Comparison of ENCODE assay signal across 18 mouse cellular contexts in the genomic region with DNA sequence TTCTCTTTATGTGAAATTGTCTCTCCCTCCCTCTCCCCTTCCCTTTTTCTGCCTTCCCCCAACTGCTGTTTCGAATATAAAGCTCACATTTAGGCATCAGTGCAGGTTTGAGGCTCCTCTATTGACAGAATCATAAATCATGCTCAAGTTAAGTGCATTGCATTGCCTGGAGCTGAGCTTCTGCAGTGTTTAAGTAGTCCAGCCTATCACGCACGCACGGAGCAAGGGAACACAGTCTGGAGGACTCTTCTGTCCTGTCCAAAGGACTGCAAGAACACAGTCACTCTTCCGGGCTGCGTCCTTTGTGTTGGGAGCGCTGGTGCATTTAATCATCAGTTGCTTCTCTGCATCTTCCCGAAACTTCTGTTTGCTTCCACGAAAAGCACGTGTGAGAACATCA.
DNase-seq lines count a peak whose midpoint lies in the region; ATAC-seq and TF ChIP-seq lines count a peak whose summit lies in the region.
"Had no signal": no experiment of that assay in that cellular context is flagged by ENCODE, and none has a peak within 500 bp of the region (broad histone marks: within the 10 kb centered on the region; RNA-seq: fewer than 3 reads in every experiment).

No protein-coding gene starts in this region.

- peak; percentile 7 for DNase-seq in kidney, postnatal 0 days (ENCODE audit: low spot score)
- no peak for DNase-seq in kidney, adult 9 months
- DNase-seq in embryo, embryonic 11 days: peak; percentile 50
- peak; percentile 54 for DNase-seq in mesoderm, embryonic 11.5 days (ENCODE audit: low read depth, low spot score)
- DNase-seq in cerebellum, adult 9-10 months: no peak
- DNase-seq in urinary bladder, adult 2 months (ENCODE audit: low spot score): no peak
- DNase-seq: adrenal gland, postnatal 25 days; cerebellum, postnatal 14 days; kidney, postnatal 25 days; layer of hippocampus, adult 9-11 months; liver, embryonic 13.5 days; spleen, adult 18-20 months; thymus, postnatal 25 days had no signal

- H3K9me3 ChIP-seq in kidney, postnatal 0 days (replicated peaks; ENCODE audit: low read length): no peaks in the 10 kb centered on the region
- no peaks in the 10 kb centered on the region for H3K9me3 ChIP-seq in hindbrain, embryonic 12.5 days (replicated peaks)
- H3K9me3 ChIP-seq: heart, embryonic 13.5 days; liver, embryonic 13.5 days had no signal

- no peak overlapping the region for H3K4me2 ChIP-seq in kidney, postnatal 0 days (ENCODE audit: low read length)
- H3K4me2 ChIP-seq in hindbrain, embryonic 12.5 days (replicated peaks): no peak overlapping the region
- H3K4me2 ChIP-seq: embryonic facial prominence, embryonic 13.5 days; heart, embryonic 13.5 days; liver, embryonic 13.5 days had no signal

- no peak overlapping the region for H3K27ac ChIP-seq in kidney, postnatal 0 days
- H3K27ac ChIP-seq in hindbrain, embryonic 12.5 days: 0 out of 2 replicates have a peak overlapping the region, but pooled peaks have one; percentile 17
- H3K27ac ChIP-seq: embryonic facial prominence, embryonic 13.5 days; heart, embryonic 13.5 days; liver, embryonic 13.5 days had no signal

- H3K36me3 ChIP-seq in kidney, postnatal 0 days (ENCODE audit: insufficient read depth, low read length): no peaks in the 10 kb centered on the region
- 0 out of 2 replicates have a peak, but pooled peaks cover 7% of the 10 kb centered on the region for H3K36me3 ChIP-seq in hindbrain, embryonic 12.5 days
- H3K36me3 ChIP-seq: liver, embryonic 13.5 days had no signal

- peaks cover 3% of the 10 kb centered on the region; the same call in 1 of the 2 replicates for H3K4me1 ChIP-seq in kidney, postnatal 0 days (replicated peaks; ENCODE audit: insufficient read depth, low read length)
- peaks cover 19% of the 10 kb centered on the region for H3K4me1 ChIP-seq in hindbrain, embryonic 12.5 days
- H3K4me1 ChIP-seq: liver, embryonic 13.5 days had no signal

- 41% methylated on average over 10 of the region's 10 CpGs for WGBS in kidney, postnatal 0 days
- 53% methylated on average over 10 of the region's 10 CpGs for WGBS in hindbrain, embryonic 12.5 days

- no peak for TF ChIP-seq CTCF in kidney, postnatal 0 days (IDR thresholded peaks at IDR 0.05; ENCODE audit: low read depth)

- H3K27me3 ChIP-seq in kidney, postnatal 0 days (ENCODE audit: insufficient read depth, low read length): no peaks in the 10 kb centered on the region
- H3K27me3 ChIP-seq in hindbrain, embryonic 12.5 days: no peaks in the 10 kb centered on the region
- H3K27me3 ChIP-seq: embryonic facial prominence, embryonic 13.5 days; heart, embryonic 13.5 days; liver, embryonic 13.5 days had no signal

- no peak for ATAC-seq in kidney, postnatal 0 days (replicated peaks; ENCODE audit: low FRiP score, low read depth)
- 0 out of 2 replicates have a peak, but pooled peaks have one; percentile 61 for ATAC-seq in hindbrain, embryonic 12.5 days (ENCODE audit: low FRiP score)
- ATAC-seq: CD4-positive, CD25-positive, alpha-beta regulatory T cell, adult 4 months had no signal

- H3K4me3 ChIP-seq in kidney, postnatal 0 days (replicated peaks; ENCODE audit: low read depth, low read length): no peak overlapping the region
- H3K4me3 ChIP-seq in hindbrain, embryonic 12.5 days: no peak overlapping the region
- H3K4me3 ChIP-seq: embryonic facial prominence, embryonic 13.5 days; heart, embryonic 13.5 days; liver, embryonic 13.5 days; megakaryocyte, embryonic 14.5 days had no signal

- H3K9ac ChIP-seq in kidney, postnatal 0 days (ENCODE audit: low read depth, low read length): no peak overlapping the region
- H3K9ac ChIP-seq in hindbrain, embryonic 12.5 days: no peak overlapping the region
- H3K9ac ChIP-seq: embryonic facial prominence, embryonic 13.5 days; heart, embryonic 13.5 days; liver, embryonic 13.5 days had no signal

Comparison
In these comparisons a context has a peak if more than half of its experiments do, and no peak if none do; other contexts are left out.
1. DNase-seq: peak in kidney, postnatal 0 days (single experiment), embryo, embryonic 11 days (single experiment) and mesoderm, embryonic 11.5 days (single experiment); none in kidney, adult 9 months (single experiment), cerebellum, adult 9-10 months (single experiment) and urinary bladder, adult 2 months (single experiment).